ENCODE assay signal across 8 mouse cellular contexts in the genomic region with DNA sequence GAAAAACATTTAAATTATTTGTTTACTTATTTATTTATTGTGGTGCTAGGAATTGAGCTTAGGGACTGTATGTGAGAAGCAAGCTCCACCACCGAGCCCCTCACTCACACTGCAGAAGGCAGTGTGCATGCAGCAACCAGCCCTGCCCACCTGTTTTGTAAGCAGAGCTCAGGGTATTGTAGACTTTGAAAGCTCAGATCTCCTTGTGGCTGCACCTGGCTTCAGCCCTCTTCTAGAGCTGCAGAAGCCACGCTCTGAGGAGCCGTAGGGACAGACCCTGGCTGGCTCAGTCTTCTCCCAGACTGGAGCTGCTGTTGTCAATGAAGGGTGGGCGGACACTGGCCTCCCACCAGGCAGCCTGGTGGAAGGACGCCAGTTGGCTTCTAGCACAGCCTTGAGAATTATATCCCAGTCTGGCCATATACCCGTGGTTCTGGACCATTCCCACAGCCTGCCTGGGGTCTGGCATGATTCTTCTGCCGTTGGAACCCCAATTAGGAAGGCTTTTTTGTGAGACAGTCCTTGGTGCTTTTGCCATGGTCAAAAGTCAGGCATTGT. TPM values are rescaled to one million over a fixed set of nuclear protein-coding genes. Genes with fewer than 3 reads are reported as not detected.
DNase-seq lines count a peak whose midpoint lies in the region; ATAC-seq and TF ChIP-seq lines count a peak whose summit lies in the region.

No protein-coding gene starts in this region.

- no peaks in the 10 kb centered on the region; the same call in 1 of the 2 replicates for H3K4me1 ChIP-seq in hindbrain, postnatal 0 days (ENCODE audit: insufficient read depth, low read length)
- no peaks in the 10 kb centered on the region for H3K4me1 ChIP-seq in kidney, adult 2 months (ENCODE audit: control insufficient read depth, insufficient read depth, low read length)

- no peak for TF ChIP-seq CTCF in hindbrain, postnatal 0 days (IDR thresholded peaks at IDR 0.05; ENCODE audit: low read depth)
- TF ChIP-seq CTCF in kidney, adult 2 months (conservative IDR thresholded peaks at IDR 0.05; ENCODE audit: insufficient read depth, insufficient read length, low read depth, low read length) = no peak

- no peak overlapping the region; the same call in 1 of the 2 replicates for H3K27ac ChIP-seq in hindbrain, postnatal 0 days
- no peak overlapping the region for H3K27ac ChIP-seq in kidney, adult 2 months (ENCODE audit: insufficient read depth, low read depth, low read length)

- WGBS in hindbrain, postnatal 0 days = 32% methylated on average over 7 of the region's 7 CpGs
- WGBS in kidney, adult 2 months = 57% methylated on average over 7 of the region's 7 CpGs

- DNase-seq in adrenal gland, postnatal 14 days = peak; percentile 17
- no peak for DNase-seq in adrenal gland, adult 8-10 months
- DNase-seq in left cerebral cortex, adult 18-20 months (ENCODE audit: low spot score in 2 of 2) = peak; percentile 68 to 80
- no peak for DNase-seq in left cerebral cortex, adult 11 months (ENCODE audit: low spot score)
- peak; percentile 87 for DNase-seq in hindbrain, postnatal 0 days (ENCODE audit: low spot score)
- DNase-seq in right cerebral cortex, postnatal 10 days (ENCODE audit: low spot score in 2 of 2) = peak; percentile 89 to 92
- no peak for DNase-seq in c-Kit-positive CD71-positive TER-119-positive erythroid progenitor cells, embryonic 14.5 days (ENCODE audit: low spot score)
- DNase-seq in kidney, adult 2 months = no peak

- H3K36me3 ChIP-seq in hindbrain, postnatal 0 days (ENCODE audit: insufficient read depth, low read length) = peaks cover 17% of the 10 kb centered on the region
- no peaks in the 10 kb centered on the region for H3K36me3 ChIP-seq in kidney, adult 2 months (ENCODE audit: control insufficient read depth, insufficient read depth, low read length)

- no peak for TF ChIP-seq POLR2A in kidney, adult 2 months (IDR thresholded peaks at IDR 0.05; ENCODE audit: low read depth, low read length)

- peak; percentile 85 for ATAC-seq in hindbrain, postnatal 0 days

- no peak overlapping the region for H3K4me2 ChIP-seq in hindbrain, postnatal 0 days (ENCODE audit: low read depth, low read length)

- no peak overlapping the region for H3K4me3 ChIP-seq in hindbrain, postnatal 0 days (ENCODE audit: low read length)
- H3K4me3 ChIP-seq in kidney, adult 2 months (ENCODE audit: insufficient read depth, low read depth, low read length) = no peak overlapping the region

- H3K9me3 ChIP-seq in hindbrain, postnatal 0 days (ENCODE audit: low read length) = no peaks in the 10 kb centered on the region

- no peaks in the 10 kb centered on the region for H3K27me3 ChIP-seq in hindbrain, postnatal 0 days (ENCODE audit: insufficient read depth, low read length)
- no peaks in the 10 kb centered on the region for H3K27me3 ChIP-seq in kidney, adult 2 months (replicated peaks; ENCODE audit: control insufficient read depth, insufficient read depth, low read length)

- H3K9ac ChIP-seq in hindbrain, postnatal 0 days (replicated peaks; ENCODE audit: low read length) = no peak overlapping the region

RNA-seq across cellular contexts. Expression of a gene that starts 16.9 kb away (rescaled TPM):
- total RNA-seq in adrenal gland, postnatal 14 days (2021) = 6.0 and 7.7 TPM in 2 replicates
- 1 to 10 TPM; 3.9 to 5.2 (median 4.4) TPM for total RNA-seq in adrenal gland, adult 8-10 months (2022)
- 100 to 1,000 TPM; 192 to 195 TPM for total RNA-seq in left cerebral cortex, adult 18-20 months (2021)
- total RNA-seq in hindbrain, postnatal 0 days (2014; rRNA removed) = 85.8 and 98.9 TPM in 2 replicates
- 26.5 and 26.6 TPM in 2 replicates for polyA plus RNA-seq in hindbrain, postnatal 0 days (2015; fragmentation: Nextera tagmentation; extraction: Ambion mirVana)
- 2.5 and 3.0 TPM in 2 replicates for polyA plus RNA-seq in kidney, adult 2 months (2012; rRNA removed)

RNA-seq across cellular contexts. Expression of a gene that starts 27.1 kb away (rescaled TPM):
- 14.8 and 18.9 TPM in 2 replicates for total RNA-seq in adrenal gland, postnatal 14 days (2021)
- total RNA-seq in adrenal gland, adult 8-10 months (2022) = 10 to 100 TPM; 18.2 to 30.2 (median 22.7) TPM
- total RNA-seq in left cerebral cortex, adult 18-20 months (2021) = 10 to 100 TPM; 17.8 to 20.5 TPM
- 19.6 and 22.5 TPM in 2 replicates for total RNA-seq in hindbrain, postnatal 0 days (2014; rRNA removed)
- polyA plus RNA-seq in hindbrain, postnatal 0 days (2015; fragmentation: Nextera tagmentation; extraction: Ambion mirVana) = 11.2 and 11.9 TPM in 2 replicates
- 13.8 and 16.7 TPM in 2 replicates for polyA plus RNA-seq in kidney, adult 2 months (2012; rRNA removed)

RNA-seq across cellular contexts. Expression of a gene that starts 54.2 kb away (rescaled TPM):
- 0.86 and 1.1 TPM in 2 replicates for total RNA-seq in adrenal gland, postnatal 14 days (2021)
- 1 to 10 TPM in 3 of 4 experiments, under 1 TPM in 1; 0.78 to 2.3 (median 1.6) TPM for total RNA-seq in adrenal gland, adult 8-10 months (2022)
- total RNA-seq in left cerebral cortex, adult 18-20 months (2021) = 10 to 100 TPM; 21.4 to 22.9 TPM
- total RNA-seq in hindbrain, postnatal 0 days (2014; rRNA removed) = 5.8 and 8.5 TPM in 2 replicates
- 2.0 TPM in 2 replicates for polyA plus RNA-seq in hindbrain, postnatal 0 days (2015; fragmentation: Nextera tagmentation; extraction: Ambion mirVana)
- 2.0 and 2.6 TPM in 2 replicates for polyA plus RNA-seq in kidney, adult 2 months (2012; rRNA removed)

Comparison
In these comparisons a context has a peak if more than half of its experiments do, and no peak if none do; other contexts are left out.
1. DNase-seq: peak in adrenal gland, postnatal 14 days (single experiment), left cerebral cortex, adult 18-20 months (2 of 2), hindbrain, postnatal 0 days (single experiment) and right cerebral cortex, postnatal 10 days (2 of 2); none in adrenal gland, adult 8-10 months (single experiment), left cerebral cortex, adult 11 months (single experiment), c-Kit-positive CD71-positive TER-119-positive erythroid progenitor cells, embryonic 14.5 days (single experiment) and kidney, adult 2 months (single experiment).